Mouse (Mus musculus): ENCODE measurements around the gene Poc1a. TPM values are rescaled to one million over a fixed set of nuclear protein-coding genes. Genes with fewer than 3 reads are reported as not detected.

Gene Poc1a
- polyA plus RNA-seq, 1 experiment from 2014 or later: 31.1 TPM

- whole genome bisulfite sequencing (ENCODE audit: insufficient replicate concordance): 63% methylated on average over 4 of the region's 4 CpGs
- no peak overlapping the region for H3K4me2 ChIP-seq
- H3K27ac ChIP-seq (ENCODE audit: low read depth, low read length): no peak overlapping the region
- H3K4me1 ChIP-seq (ENCODE audit: control insufficient read depth, insufficient read depth, low read length): no peaks in the 10 kb centered on the region
- no peaks in the 10 kb centered on the region for H3K36me3 ChIP-seq (ENCODE audit: control insufficient read depth, insufficient read depth, low read length)
- no peak overlapping the region for H3K9ac ChIP-seq (ENCODE audit: low read depth, low read length)
- no peak overlapping the region for H3K4me3 ChIP-seq (ENCODE audit: low read depth, low read length)
- no peaks in the 10 kb centered on the region for H3K9me3 ChIP-seq (replicated peaks; ENCODE audit: control insufficient read depth, low read length)
- H3K27me3 ChIP-seq (ENCODE audit: control insufficient read depth, insufficient read depth, low read length): no peaks in the 10 kb centered on the region
- ATAC-seq (replicated peaks; ENCODE audit: insufficient number of reproducible peaks, low FRiP score, low TSS enrichment): no peak
Observed at GRCm38 (mm10) chr9:106258412-106258811, 22.4 kb upstream of the Poc1a start.

GRCm38 (mm10) chr9:106258990-106259389, 21.9 kb upstream of the Poc1a start:
- H3K9me3 ChIP-seq (replicated peaks; ENCODE audit: control insufficient read depth, low read length): no peaks in the 10 kb centered on the region
- no peak overlapping the region for H3K27ac ChIP-seq (ENCODE audit: low read depth, low read length)
- no peaks in the 10 kb centered on the region for H3K27me3 ChIP-seq (ENCODE audit: control insufficient read depth, insufficient read depth, low read length)
- 68% methylated on average over 5 of the region's 5 CpGs for WGBS (ENCODE audit: insufficient replicate concordance)
- no peaks in the 10 kb centered on the region for H3K4me1 ChIP-seq (ENCODE audit: control insufficient read depth, insufficient read depth, low read length)
- H3K4me3 ChIP-seq (ENCODE audit: low read depth, low read length): no peak overlapping the region
- no peak for ATAC-seq (replicated peaks; ENCODE audit: insufficient number of reproducible peaks, low FRiP score, low TSS enrichment)
- no peaks in the 10 kb centered on the region for H3K36me3 ChIP-seq (ENCODE audit: control insufficient read depth, insufficient read depth, low read length)
- H3K9ac ChIP-seq (ENCODE audit: low read depth, low read length): no peak overlapping the region
- no peak overlapping the region for H3K4me2 ChIP-seq

GRCm38 (mm10) chr9:106261058-106261457, 19.8 kb upstream of the Poc1a start:
- H3K36me3 ChIP-seq (ENCODE audit: control insufficient read depth, insufficient read depth, low read length): no peaks in the 10 kb centered on the region
- no peak for ATAC-seq (replicated peaks; ENCODE audit: insufficient number of reproducible peaks, low FRiP score, low TSS enrichment)
- H3K9me3 ChIP-seq (replicated peaks; ENCODE audit: control insufficient read depth, low read length): no peaks in the 10 kb centered on the region
- H3K9ac ChIP-seq (ENCODE audit: low read depth, low read length): no peak overlapping the region
- no peak overlapping the region for H3K4me2 ChIP-seq
- 78% methylated on average over 6 of the region's 6 CpGs for WGBS (ENCODE audit: insufficient replicate concordance)
- no peak overlapping the region for H3K4me3 ChIP-seq (ENCODE audit: low read depth, low read length)
- no peaks in the 10 kb centered on the region for H3K4me1 ChIP-seq (ENCODE audit: control insufficient read depth, insufficient read depth, low read length)
- no peaks in the 10 kb centered on the region for H3K27me3 ChIP-seq (ENCODE audit: control insufficient read depth, insufficient read depth, low read length)
- H3K27ac ChIP-seq (ENCODE audit: low read depth, low read length): no peak overlapping the region

DNA sequence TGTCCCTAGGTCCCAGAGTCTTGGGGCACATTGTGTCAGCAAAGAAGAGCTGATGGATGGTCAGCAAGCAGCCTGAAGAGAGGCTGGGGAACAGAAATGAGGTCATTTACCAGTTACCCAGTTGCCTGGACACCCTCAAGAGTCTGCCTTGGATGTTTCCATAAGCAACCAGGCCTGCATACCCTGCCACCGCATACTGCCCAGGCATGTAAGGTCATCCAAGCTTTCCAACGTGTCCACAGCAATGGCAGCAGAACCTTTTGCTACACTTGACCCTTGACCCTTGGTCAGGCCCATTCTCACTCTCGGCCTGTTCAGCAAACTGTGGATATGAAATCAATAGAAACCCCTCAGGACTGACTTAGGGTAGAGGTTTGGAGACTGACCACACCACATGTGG, 19.4 kb upstream of the Poc1a start:
- no peak overlapping the region for H3K4me3 ChIP-seq (ENCODE audit: low read depth, low read length)
- H3K27ac ChIP-seq (ENCODE audit: low read depth, low read length): no peak overlapping the region
- no peak overlapping the region for H3K9ac ChIP-seq (ENCODE audit: low read depth, low read length)
- no peaks in the 10 kb centered on the region for H3K27me3 ChIP-seq (ENCODE audit: control insufficient read depth, insufficient read depth, low read length)
- no peaks in the 10 kb centered on the region for H3K9me3 ChIP-seq (replicated peaks; ENCODE audit: control insufficient read depth, low read length)
- H3K4me2 ChIP-seq: no peak overlapping the region
- no peaks in the 10 kb centered on the region for H3K36me3 ChIP-seq (ENCODE audit: control insufficient read depth, insufficient read depth, low read length)
- WGBS (ENCODE audit: insufficient replicate concordance): 74% methylated on average over 3 of the region's 3 CpGs
- no peak for ATAC-seq (replicated peaks; ENCODE audit: insufficient number of reproducible peaks, low FRiP score, low TSS enrichment)
- no peaks in the 10 kb centered on the region for H3K4me1 ChIP-seq (ENCODE audit: control insufficient read depth, insufficient read depth, low read length)

DNA sequence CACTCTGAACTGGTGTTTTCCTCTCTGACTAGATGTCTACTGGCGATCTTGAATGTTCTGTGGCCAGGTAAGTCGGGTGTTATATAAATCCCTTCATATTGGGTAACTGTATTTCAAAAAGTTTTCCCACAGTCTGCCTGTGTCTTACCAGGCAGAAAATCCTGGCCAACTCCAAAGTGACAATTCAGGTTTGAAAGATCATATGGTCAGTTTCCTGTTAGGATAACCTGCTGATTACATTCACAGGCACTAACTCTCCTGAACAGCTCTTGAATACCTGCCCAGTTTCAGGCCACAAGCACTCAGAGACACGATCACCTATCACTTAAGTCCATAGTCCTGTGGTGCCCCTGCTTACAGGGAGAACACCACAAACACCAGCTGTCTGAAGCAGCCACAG, 18.8 kb upstream of the Poc1a start:
- Histone ChIP-seq H3K4me2 (no peak overlapping the region), H3K27me3 (ENCODE audit: control insufficient read depth, insufficient read depth, low read length) (no peaks in the 10 kb centered on the region), H3K27ac (ENCODE audit: low read depth, low read length) (no peak overlapping the region), H3K9ac (ENCODE audit: low read depth, low read length) (no peak overlapping the region), H3K4me3 (ENCODE audit: low read depth, low read length) (no peak overlapping the region), H3K9me3 (replicated peaks; ENCODE audit: control insufficient read depth, low read length) (no peaks in the 10 kb centered on the region), H3K4me1 (ENCODE audit: control insufficient read depth, insufficient read depth, low read length) (no peaks in the 10 kb centered on the region), H3K36me3 (ENCODE audit: control insufficient read depth, insufficient read depth, low read length) (no peaks in the 10 kb centered on the region)
- 78% methylated on average over 3 of the region's 3 CpGs for WGBS (ENCODE audit: insufficient replicate concordance)
- no peak for ATAC-seq (replicated peaks; ENCODE audit: insufficient number of reproducible peaks, low FRiP score, low TSS enrichment)

DNA sequence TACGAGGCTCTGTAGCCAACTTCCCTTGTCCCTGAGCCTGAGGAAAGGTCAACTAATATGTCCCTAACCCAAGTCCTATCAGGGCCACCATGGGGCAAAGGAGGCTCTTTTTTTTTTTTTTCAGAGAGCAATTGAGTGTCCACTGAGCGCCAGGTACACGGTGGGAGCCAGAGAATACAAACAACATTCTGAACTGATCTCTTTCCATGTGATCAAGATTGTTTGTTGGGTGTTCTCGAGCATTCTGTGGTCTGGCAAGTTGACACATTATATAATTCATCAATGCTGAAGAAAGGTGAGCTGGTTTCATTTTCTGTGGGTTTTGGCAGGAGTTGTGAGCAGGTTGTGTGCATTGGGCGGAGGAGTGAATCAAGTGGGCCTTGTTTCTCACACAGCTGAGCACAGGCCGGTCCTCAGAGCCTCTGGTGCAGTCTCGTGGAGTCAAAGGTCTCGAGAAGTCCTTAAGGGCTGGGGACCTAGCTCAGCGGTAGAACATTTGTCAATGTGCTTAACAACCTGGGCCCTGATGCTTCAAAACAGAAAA, 17.4 kb upstream of the Poc1a start:
- Histone ChIP-seq H3K27me3 (ENCODE audit: control insufficient read depth, insufficient read depth, low read length) (no peaks in the 10 kb centered on the region), H3K36me3 (ENCODE audit: control insufficient read depth, insufficient read depth, low read length) (no peaks in the 10 kb centered on the region), H3K9me3 (replicated peaks; ENCODE audit: control insufficient read depth, low read length) (no peaks in the 10 kb centered on the region), H3K4me2 (no peak overlapping the region), H3K9ac (ENCODE audit: low read depth, low read length) (no peak overlapping the region), H3K27ac (ENCODE audit: low read depth, low read length) (no peak overlapping the region), H3K4me1 (ENCODE audit: control insufficient read depth, insufficient read depth, low read length) (peaks cover under 1% of the 10 kb centered on the region; the same call in 1 of the 2 replicates), H3K4me3 (ENCODE audit: low read depth, low read length) (no peak overlapping the region)
- WGBS (ENCODE audit: insufficient replicate concordance): 75% methylated on average over 9 of the region's 9 CpGs
- no peak for ATAC-seq (replicated peaks; ENCODE audit: insufficient number of reproducible peaks, low FRiP score, low TSS enrichment)

DNA sequence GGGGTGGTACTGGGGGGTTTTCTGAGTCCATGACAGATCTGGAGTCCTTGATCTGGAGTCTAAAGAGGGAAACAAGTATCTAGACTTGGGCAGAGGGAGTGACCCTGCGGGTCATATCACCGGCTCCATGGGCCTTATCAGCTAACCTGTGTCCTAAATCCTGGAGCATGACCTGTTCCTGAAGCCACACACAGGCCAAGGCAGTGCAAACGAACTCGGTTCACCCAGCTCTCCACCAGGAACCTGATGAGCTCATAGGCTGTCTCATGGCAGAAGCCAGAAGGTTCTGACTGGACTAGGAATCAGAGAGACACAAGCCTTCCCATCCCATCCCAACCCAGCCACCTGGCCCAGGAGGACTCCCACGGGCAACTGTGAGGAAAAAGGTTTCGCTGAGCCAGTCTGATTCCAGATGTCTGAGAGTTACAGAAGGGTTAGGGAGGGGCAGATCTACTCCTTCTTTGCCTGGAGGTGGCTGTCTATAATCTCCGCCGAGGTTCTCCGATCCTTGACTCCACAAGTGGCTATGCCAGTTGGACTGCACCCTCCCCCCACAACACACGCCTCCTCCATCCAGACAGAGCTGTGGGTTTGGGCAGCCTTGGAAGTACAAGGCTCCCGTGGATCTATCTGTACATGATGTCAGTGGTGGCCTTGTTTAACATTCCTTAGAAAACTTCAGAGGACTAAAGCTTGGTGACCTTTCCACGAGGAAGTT, 15.3 kb upstream of the Poc1a start:
- Histone ChIP-seq H3K27me3 (ENCODE audit: control insufficient read depth, insufficient read depth, low read length) (no peaks in the 10 kb centered on the region), H3K4me1 (ENCODE audit: control insufficient read depth, insufficient read depth, low read length) (peaks cover 6% of the 10 kb centered on the region), H3K4me2 (no peak overlapping the region), H3K4me3 (ENCODE audit: low read depth, low read length) (no peak overlapping the region), H3K9ac (ENCODE audit: low read depth, low read length) (no peak overlapping the region), H3K27ac (ENCODE audit: low read depth, low read length) (no peak overlapping the region), H3K9me3 (replicated peaks; ENCODE audit: control insufficient read depth, low read length) (no peaks in the 10 kb centered on the region), H3K36me3 (ENCODE audit: control insufficient read depth, insufficient read depth, low read length) (no peaks in the 10 kb centered on the region)
- 64% methylated on average over 12 of the region's 12 CpGs for WGBS (ENCODE audit: insufficient replicate concordance)
- ATAC-seq (replicated peaks; ENCODE audit: insufficient number of reproducible peaks, low FRiP score, low TSS enrichment): no peak

GRCm38 (mm10) chr9:106266936-106267657, 13.8 kb upstream of the Poc1a start:
- no peak for ATAC-seq (replicated peaks; ENCODE audit: insufficient number of reproducible peaks, low FRiP score, low TSS enrichment)
- H3K4me2 ChIP-seq: no peak overlapping the region
- H3K4me1 ChIP-seq (ENCODE audit: control insufficient read depth, insufficient read depth, low read length): peaks cover 6% of the 10 kb centered on the region
- no peaks in the 10 kb centered on the region for H3K27me3 ChIP-seq (ENCODE audit: control insufficient read depth, insufficient read depth, low read length)
- no peak overlapping the region for H3K27ac ChIP-seq (ENCODE audit: low read depth, low read length)
- H3K4me3 ChIP-seq (ENCODE audit: low read depth, low read length): no peak overlapping the region
- whole genome bisulfite sequencing (ENCODE audit: insufficient replicate concordance): 60% methylated on average over 2 of the region's 2 CpGs
- no peaks in the 10 kb centered on the region for H3K9me3 ChIP-seq (replicated peaks; ENCODE audit: control insufficient read depth, low read length)
- H3K36me3 ChIP-seq (ENCODE audit: control insufficient read depth, insufficient read depth, low read length): no peaks in the 10 kb centered on the region
- H3K9ac ChIP-seq (ENCODE audit: low read depth, low read length): no peak overlapping the region
